Mouse (Mus musculus): ENCODE data around the gene Slitrk2. TPM values are rescaled to one million over a fixed set of nuclear protein-coding genes. Genes with fewer than 3 reads are reported as not detected.
A peak's percentile ranks its signal among the peaks of the same experiment; 100 is the strongest.

The Slitrk2 gene
- polyA plus RNA-seq (2016; fragmentation: Nextera tagmentation; extraction: Ambion mirVana): 0.66 and 0.96 TPM in 2 replicates

DNA sequence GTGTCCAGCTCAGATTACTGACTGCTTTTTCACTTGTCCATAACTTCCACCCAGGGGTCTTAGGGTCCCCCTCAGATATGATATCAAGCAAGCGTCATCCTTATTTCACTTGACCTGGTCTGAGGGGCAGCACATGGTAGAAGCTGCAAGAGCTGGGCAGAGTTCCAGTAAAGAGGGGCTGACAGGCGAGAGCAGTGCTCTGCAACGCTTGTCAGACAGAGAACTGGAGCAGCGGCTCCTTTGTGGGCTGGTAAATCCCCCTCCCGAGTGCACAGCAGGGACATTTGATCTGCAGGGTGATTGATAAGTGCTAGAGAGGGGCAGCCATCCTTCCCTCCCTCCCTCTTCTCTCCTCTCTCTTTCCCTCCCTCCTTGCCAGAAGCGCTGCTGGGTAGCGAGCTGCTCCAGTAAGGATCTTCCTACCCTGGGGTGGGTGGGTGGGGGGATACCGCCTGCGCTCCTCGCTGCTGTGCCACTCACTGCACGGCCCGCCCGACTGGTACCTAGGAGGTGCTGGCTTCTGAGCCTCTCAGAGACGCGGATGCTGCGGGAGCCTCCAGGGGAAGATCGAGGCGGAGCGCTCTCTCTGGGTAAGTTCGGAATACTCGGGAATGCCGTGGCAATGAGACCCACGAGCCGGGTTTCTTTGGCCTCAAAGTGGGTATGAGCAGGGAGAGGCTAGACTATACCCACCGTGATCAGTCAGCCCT lies at the start of gene Slitrk2:
TSS of gene Slitrk2 (plus strand) at position 408 of the 710 bp plus-strand sequence.
- no peaks in the 10 kb centered on the region; the same call in none of the 2 replicates for H3K27me3 ChIP-seq (replicated peaks)
- H3K4me2 ChIP-seq: peak within 1 kb of the TSS; percentile 81
- H3K4me3 ChIP-seq: peak within 1 kb of the TSS; percentile 46
- ATAC-seq (ENCODE audit: insufficient number of reproducible peaks, low FRiP score): no peak
- no peak within 1 kb of the TSS for H3K27ac ChIP-seq (ENCODE audit: poor library complexity, severe bottlenecking)
- no peaks in the 10 kb centered on the region for H3K36me3 ChIP-seq
- no peaks in the 10 kb centered on the region for H3K4me1 ChIP-seq (replicated peaks)
- H3K9ac ChIP-seq: peak within 1 kb of the TSS; percentile 30; the same call in 1 of the 2 replicates
- 8% methylated on average over 25 of the region's 25 CpGs for WGBS
- H3K9me3 ChIP-seq (replicated peaks): no peaks in the 10 kb centered on the region

GRCm38 (mm10) chrX:66605490-66605889 lies 43.6 kb upstream of the Slitrk2 start:
- no peak overlapping the region for H3K9ac ChIP-seq
- H3K27ac ChIP-seq (ENCODE audit: poor library complexity, severe bottlenecking): no peak overlapping the region
- no peak for ATAC-seq (ENCODE audit: insufficient number of reproducible peaks, low FRiP score)
- no peaks in the 10 kb centered on the region for H3K27me3 ChIP-seq (replicated peaks)
- H3K4me1 ChIP-seq (replicated peaks): no peaks in the 10 kb centered on the region
- H3K9me3 ChIP-seq (replicated peaks): no peaks in the 10 kb centered on the region
- 63% methylated on average over 3 of the region's 3 CpGs for WGBS
- no peak overlapping the region for H3K4me2 ChIP-seq
- H3K36me3 ChIP-seq: no peaks in the 10 kb centered on the region
- no peak overlapping the region for H3K4me3 ChIP-seq

DNA sequence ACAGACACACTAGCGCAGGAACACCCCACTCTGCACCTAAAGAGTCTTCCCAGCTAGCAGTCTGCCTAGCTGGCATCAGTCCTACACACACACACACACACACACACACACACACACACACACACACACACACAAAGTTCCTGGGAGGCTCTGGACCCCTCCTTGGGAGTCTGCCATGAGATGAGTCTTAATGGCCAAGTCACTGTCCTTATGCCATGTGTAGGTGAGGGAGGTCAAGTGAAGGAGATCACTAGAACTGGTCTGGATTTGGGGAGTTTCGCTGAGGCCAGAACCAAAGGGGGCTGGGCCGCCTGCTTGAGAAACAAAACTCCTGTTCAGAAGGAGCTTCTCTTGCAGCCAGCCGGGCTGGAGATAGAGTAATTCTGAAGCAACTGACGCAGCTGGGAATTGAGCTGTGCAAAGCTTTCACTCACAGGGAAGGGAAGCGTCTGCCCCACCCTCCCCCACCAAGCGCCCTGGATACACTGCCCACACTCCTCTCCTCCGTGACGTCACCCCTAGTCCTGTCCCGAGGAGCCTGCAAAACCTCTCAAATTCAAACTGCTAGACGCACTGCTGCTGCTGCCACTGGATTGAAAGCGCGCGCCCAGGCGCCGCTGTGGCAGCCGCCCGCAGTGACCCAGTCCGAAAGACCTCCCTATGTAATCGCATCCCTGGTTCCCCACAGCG lies 3.5 kb downstream of the Slitrk2 start:
- Histone ChIP-seq H3K36me3 (no peaks in the 10 kb centered on the region), H3K9ac (peak overlapping the region; percentile 28; the same call in 1 of the 2 replicates), H3K27me3 (replicated peaks) (no peaks in the 10 kb centered on the region; the same call in none of the 2 replicates), H3K4me1 (replicated peaks) (no peaks in the 10 kb centered on the region), H3K27ac (ENCODE audit: poor library complexity, severe bottlenecking) (no peak overlapping the region), H3K9me3 (replicated peaks) (no peaks in the 10 kb centered on the region), H3K4me3 (peak overlapping the region; percentile 45), H3K4me2 (peak overlapping the region; percentile 75)
- ATAC-seq (ENCODE audit: insufficient number of reproducible peaks, low FRiP score): peak; percentile 72
- 11% methylated on average over 21 of the region's 21 CpGs for WGBS

GRCm38 (mm10) chrX:66657365-66657764 lies 8.2 kb downstream of the Slitrk2 start:
- Histone ChIP-seq H3K9me3 (replicated peaks) (no peaks in the 10 kb centered on the region), H3K4me1 (replicated peaks) (no peaks in the 10 kb centered on the region), H3K36me3 (no peaks in the 10 kb centered on the region), H3K4me2 (no peak overlapping the region), H3K4me3 (no peak overlapping the region), H3K9ac (no peak overlapping the region), H3K27ac (ENCODE audit: poor library complexity, severe bottlenecking) (no peak overlapping the region), H3K27me3 (replicated peaks) (no peaks in the 10 kb centered on the region; the same call in 1 of the 2 replicates)
- no peak for ATAC-seq (ENCODE audit: insufficient number of reproducible peaks, low FRiP score)
- 32% methylated on average over 2 of the region's 2 CpGs for WGBS

- H3K27me3 ChIP-seq (replicated peaks): no peaks in the 10 kb centered on the region
- no peak overlapping the region for H3K9ac ChIP-seq
- H3K27ac ChIP-seq (ENCODE audit: poor library complexity, severe bottlenecking): no peak overlapping the region
- 90% methylated on average over 4 of the region's 4 CpGs for WGBS
- no peak overlapping the region for H3K4me3 ChIP-seq
- no peak for ATAC-seq (ENCODE audit: insufficient number of reproducible peaks, low FRiP score)
- H3K4me2 ChIP-seq: no peak overlapping the region
- no peaks in the 10 kb centered on the region for H3K4me1 ChIP-seq (replicated peaks)
- no peaks in the 10 kb centered on the region for H3K36me3 ChIP-seq
- no peaks in the 10 kb centered on the region for H3K9me3 ChIP-seq (replicated peaks)
These were observed 27.8 kb downstream of the Slitrk2 start for GRCm38 (mm10) chrX:66676959-66677358.

DNA sequence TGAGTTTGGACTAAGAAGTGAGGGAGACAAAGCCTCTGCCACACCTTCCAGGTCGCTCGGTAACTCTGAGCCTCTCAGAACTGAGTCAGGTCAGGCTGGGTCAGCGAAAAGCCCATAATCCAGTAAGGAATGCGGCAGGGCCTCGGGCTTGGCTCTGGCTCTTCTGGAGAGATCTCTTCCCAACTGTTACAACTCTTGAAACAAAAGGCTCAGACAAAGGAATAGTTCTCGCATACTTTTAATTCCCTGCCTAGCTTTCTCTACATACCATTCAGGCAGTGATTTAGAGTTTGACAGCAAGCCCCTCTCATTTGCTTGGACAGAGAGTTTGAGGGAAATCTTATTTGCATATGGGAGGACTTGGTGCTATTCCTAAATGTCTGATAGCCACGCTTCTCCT lies 29.5 kb downstream of the Slitrk2 start:
- no peaks in the 10 kb centered on the region for H3K9me3 ChIP-seq (replicated peaks)
- H3K27me3 ChIP-seq (replicated peaks): no peaks in the 10 kb centered on the region
- no peak overlapping the region for H3K27ac ChIP-seq (ENCODE audit: poor library complexity, severe bottlenecking)
- WGBS: 30% methylated on average over 7 of the region's 7 CpGs
- no peak overlapping the region for H3K9ac ChIP-seq
- no peak overlapping the region for H3K4me2 ChIP-seq
- no peak for ATAC-seq (ENCODE audit: insufficient number of reproducible peaks, low FRiP score)
- H3K4me3 ChIP-seq: no peak overlapping the region
- H3K36me3 ChIP-seq: no peaks in the 10 kb centered on the region
- no peaks in the 10 kb centered on the region for H3K4me1 ChIP-seq (replicated peaks)
